Mouse (Mus musculus) thymus, postnatal 4 days (tissue): Measurements from ENCODE around the gene Magea8.
"Not testable (repeated sequence)": the region's sequence is repeated elsewhere in the genome, so short reads cannot be mapped to it uniquely, and the experiment has no call there.

Experiments
- DNase-seq: peaks from one replicate; pipeline ENCODE4 v3.0.0; 2021

Magea8 gene

DNA sequence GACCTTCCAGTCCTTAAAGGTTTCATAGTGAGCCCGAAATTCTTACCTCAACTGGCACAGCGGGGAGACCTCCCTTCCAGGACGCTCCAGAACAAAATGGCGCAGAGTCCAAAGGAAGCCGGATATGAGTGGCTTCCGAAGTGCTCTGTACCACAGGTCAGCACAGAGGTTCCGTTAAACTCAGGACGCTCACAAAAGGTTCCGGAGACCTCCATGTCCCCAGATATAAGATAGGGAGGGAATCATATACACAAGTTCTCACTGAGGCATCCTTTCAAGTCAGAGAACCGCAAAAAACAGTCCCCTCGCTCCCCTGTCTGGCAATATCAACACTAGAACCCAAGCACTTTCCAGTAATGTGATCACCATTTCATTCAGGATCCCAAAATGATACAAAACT is at the start of gene Magea8:
TSS of gene Magea8 (minus strand) at position 101 of the 400 bp plus-strand sequence.
- DNase-seq: not testable (repeated sequence)

DNA sequence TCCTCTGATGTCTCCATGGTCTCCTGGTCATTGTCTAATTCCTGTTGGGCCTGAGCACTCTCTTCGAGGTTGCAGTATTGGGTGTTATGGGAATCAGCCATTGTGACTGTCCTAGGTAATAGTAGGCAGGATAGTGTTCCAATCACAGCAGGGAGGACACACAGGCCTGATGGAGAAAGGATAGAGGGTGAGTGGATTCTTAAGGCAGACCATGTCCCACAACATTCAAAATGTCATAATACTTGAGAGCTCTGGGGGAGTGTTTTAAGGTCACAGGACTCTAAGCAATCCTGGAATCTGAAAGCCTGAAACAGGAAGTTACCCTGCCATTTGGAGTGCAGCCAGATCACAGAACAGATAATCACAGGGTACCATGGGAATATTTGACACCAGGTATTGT is 46.2 kb downstream of the Magea8 start, which contains the start of gene Magea3:
TSS of gene Magea3 (minus strand) at position 101 of the 400 bp plus-strand sequence.
- DNase-seq: not testable (repeated sequence)

DNA sequence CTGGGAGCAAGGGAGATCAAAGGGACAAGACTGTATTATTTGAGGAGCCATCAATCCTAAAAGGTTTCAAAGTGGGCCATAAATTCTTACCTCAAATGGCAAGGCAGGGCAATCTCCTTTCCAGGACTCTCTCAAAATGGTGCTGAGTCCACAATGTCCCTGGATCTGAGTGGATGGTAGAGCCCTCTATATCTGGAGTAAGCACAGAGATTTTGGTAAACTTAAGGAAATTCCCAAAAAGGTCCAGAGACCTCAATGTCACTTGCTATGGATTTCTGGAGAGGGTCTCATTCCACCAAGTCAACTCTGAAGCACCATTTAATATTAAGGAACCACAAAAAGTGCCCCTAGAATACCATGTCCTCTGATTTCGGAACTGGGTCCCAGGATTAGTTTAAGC is 59.8 kb downstream of the Magea8 start, which contains the start of gene Magea6:
TSS of gene Magea6 (minus strand) at position 101 of the 400 bp plus-strand sequence.
- not testable (repeated sequence) for DNase-seq
